Mouse (Mus musculus) neural tube, embryonic 14.5 days (tissue): Measurements from ENCODE around the gene Aldh18a1. TPM values are rescaled to one million over a fixed set of nuclear protein-coding genes. Genes with fewer than 3 reads are reported as not detected.
"Not testable (repeated sequence)": the region's sequence is repeated elsewhere in the genome, so short reads cannot be mapped to it uniquely, and the experiment has no call there.

Experiments used
- ATAC-seq: fragments of 200-750 bp; cut with Nextera tagmentation; 2 replicates; pipeline ENCODE4 v1.8.0; 2017; ENCODE audit warnings: low read depth, mild to moderate bottlenecking, moderate TSS enrichment, moderate library complexity
- H3K27ac ChIP-seq: fragments of 300-500 bp; sonication (generic); 2 replicates; pipeline ENCODE4 v1.5.1; 2014; ENCODE audit warnings: low read depth, mild to moderate bottlenecking, control low read depth, low read length, moderate library complexity, mixed read lengths
- H3K27me3 ChIP-seq: fragments of 300-500 bp; sonication (generic); 2 replicates; pipeline ENCODE4 v1.6.1; 2014; ENCODE audit warnings: low read length; ENCODE audit not compliant: control insufficient read depth, insufficient read depth
- H3K36me3 ChIP-seq: fragments of 300-500 bp; sonication (generic); 2 replicates; pipeline ENCODE4 v1.6.1; 2014; ENCODE audit warnings: low read length, mixed read lengths; ENCODE audit not compliant: control insufficient read depth, insufficient read depth
- H3K4me1 ChIP-seq: fragments of 300-500 bp; sonication (generic); 2 replicates; pipeline ENCODE4 v1.6.1; 2014; ENCODE audit warnings: low read length; ENCODE audit not compliant: control insufficient read depth, insufficient read depth
- H3K4me2 ChIP-seq: fragments of 300-500 bp; sonication (generic); 2 replicates; pipeline ENCODE4 v1.6.1; 2014; ENCODE audit warnings: mild to moderate bottlenecking, low read depth, low read length, control low read depth
- H3K4me3 ChIP-seq: fragments of 300-500 bp; sonication (generic); 2 replicates; pipeline ENCODE4 v1.5.1; 2014; ENCODE audit warnings: low read depth, low read length, control low read depth, mixed read lengths
- H3K9ac ChIP-seq: fragments of 300-500 bp; sonication (generic); replicated peaks from 2 replicates; pipeline ENCODE4 v1.6.1; 2014; ENCODE audit warnings: low read depth, mild to moderate bottlenecking, control low read depth, low read length, mixed read lengths
- H3K9me3 ChIP-seq: fragments of 300-500 bp; sonication (generic); 2 replicates; pipeline ENCODE4 v1.6.1; 2016; ENCODE audit warnings: low read length; ENCODE audit not compliant: control insufficient read depth
- WGBS: fragments of 180-500 bp; shearing (Covaris S2); extraction: QIAGEN DNeasy Blood & Tissue Kit; methylation state at CpG from one replicate; pipeline ENCODE4 v1.1.7; 2014; 5-methylcytosine and 5-hydroxymethylcytosine counted together
- polyA plus RNA-seq: library from polyadenylated mRNA; unstranded; fragments of >200 nt; fragmentation: Nextera tagmentation; extraction: Ambion mirVana; gene quantifications from 2 replicates; pipeline ENCODE4 v1.2.1, GENCODE M21; 2014

Gene Aldh18a1
- polyA plus RNA-seq, 1 experiment from 2014 or later: 42.3 TPM

DNA sequence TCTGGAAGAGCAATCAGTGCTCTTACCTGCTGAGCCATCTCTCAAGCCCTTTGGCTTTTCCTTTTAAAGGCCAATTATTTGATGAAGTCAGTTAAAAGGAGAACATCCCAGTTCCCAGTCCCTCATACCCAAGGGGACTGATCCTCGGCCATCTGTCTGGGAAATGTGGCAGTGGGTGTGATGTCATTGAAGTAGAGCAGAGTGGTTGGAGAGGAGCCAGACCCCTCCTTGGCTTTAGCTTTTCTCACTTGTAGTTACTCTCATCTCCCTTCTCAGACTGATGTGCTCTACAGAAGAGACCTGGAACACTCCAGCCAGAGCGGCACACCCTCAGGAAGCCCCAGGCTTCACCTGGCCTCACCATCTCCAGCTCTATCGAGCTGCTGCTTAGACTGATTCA lies 20.6 kb downstream of the Aldh18a1 start:
- no peak for ATAC-seq
- Histone ChIP-seq H3K36me3 (peaks cover 67% of the 10 kb centered on the region), H3K27ac (no peak overlapping the region), H3K4me2 (no peak overlapping the region), H3K4me3 (no peak overlapping the region), H3K9me3 (0 out of 2 replicates have a peak, but pooled peaks cover 5% of the 10 kb centered on the region), H3K27me3 (no peaks in the 10 kb centered on the region), H3K9ac (no peak overlapping the region), H3K4me1 (no peaks in the 10 kb centered on the region)
- 87% methylated on average over 3 of the region's 3 CpGs for WGBS

DNA sequence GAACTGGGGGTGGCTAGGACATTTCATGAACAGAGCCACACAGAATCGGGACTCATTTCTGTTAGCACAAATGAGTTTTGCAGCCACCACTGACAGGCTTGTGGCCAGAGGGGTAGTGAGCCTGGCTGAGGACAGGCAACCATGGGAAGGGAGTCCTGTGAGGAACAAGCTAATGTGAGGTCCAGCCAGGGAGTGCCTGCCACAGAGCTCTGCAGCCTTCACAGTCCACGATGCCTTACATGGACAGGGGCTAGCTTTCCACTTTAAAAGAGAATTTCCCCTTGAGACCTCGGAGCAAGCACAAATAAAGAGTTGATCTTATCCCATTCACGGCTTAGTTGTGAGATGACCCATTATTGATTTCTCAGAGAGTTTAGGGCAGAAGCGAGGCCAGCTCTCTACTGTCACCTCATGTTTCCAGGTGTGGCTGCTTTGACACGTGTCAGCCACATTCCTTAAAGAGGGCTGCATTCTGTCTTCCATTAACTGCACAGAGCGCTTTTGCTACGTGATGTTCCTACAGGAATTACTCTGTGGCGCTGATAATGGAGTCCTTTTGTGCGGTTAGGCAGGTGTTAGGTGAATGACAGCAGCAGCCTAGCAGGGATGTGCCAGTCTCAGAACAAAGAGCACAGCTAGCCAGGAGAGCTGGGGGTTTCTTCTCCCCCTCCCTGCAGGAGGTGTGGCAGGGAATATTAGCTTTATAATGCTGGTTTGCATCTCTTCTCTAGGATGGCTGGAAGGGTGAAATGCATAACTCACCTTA lies 24.2 kb downstream of the Aldh18a1 start:
- no peak overlapping the region for H3K9ac ChIP-seq
- no peaks in the 10 kb centered on the region for H3K9me3 ChIP-seq
- H3K4me3 ChIP-seq: no peak overlapping the region
- ATAC-seq: no peak
- no peaks in the 10 kb centered on the region for H3K27me3 ChIP-seq
- peaks cover 51% of the 10 kb centered on the region for H3K36me3 ChIP-seq
- H3K27ac ChIP-seq: no peak overlapping the region
- H3K4me1 ChIP-seq: no peaks in the 10 kb centered on the region
- WGBS: 91% methylated on average over 10 of the region's 10 CpGs
- no peak overlapping the region for H3K4me2 ChIP-seq

DNA sequence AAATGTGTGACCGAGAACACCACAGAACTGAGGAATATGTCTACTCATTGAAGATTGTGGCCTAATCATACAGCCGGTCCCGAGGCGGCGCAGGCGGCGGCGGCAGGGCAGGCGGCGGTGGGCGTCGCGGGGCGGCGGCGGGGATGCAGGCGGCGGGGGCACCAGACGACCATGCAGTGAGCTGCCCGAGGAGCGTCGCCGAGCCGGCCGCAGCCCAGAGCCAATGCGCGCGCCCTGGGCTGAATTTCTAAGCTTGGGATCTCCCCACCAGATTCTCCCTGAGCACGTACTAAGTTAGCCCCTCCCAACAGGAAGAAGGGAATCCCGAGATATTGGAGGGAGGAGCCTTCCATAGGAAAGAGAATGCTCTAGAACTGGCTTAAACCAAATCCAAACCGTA lies 26.7 kb downstream of the Aldh18a1 start:
- ATAC-seq: peak; percentile 63; the same call in 1 of the 2 replicates
- not testable (repeated sequence) for H3K9me3 ChIP-seq, H3K27me3 ChIP-seq, H3K4me1 ChIP-seq, H3K4me3 ChIP-seq, H3K27ac ChIP-seq, H3K9ac ChIP-seq, H3K4me2 ChIP-seq
- peaks cover 48% of the 10 kb centered on the region for H3K36me3 ChIP-seq
- WGBS: 73% methylated on average over 12 of the region's 31 CpGs

DNA sequence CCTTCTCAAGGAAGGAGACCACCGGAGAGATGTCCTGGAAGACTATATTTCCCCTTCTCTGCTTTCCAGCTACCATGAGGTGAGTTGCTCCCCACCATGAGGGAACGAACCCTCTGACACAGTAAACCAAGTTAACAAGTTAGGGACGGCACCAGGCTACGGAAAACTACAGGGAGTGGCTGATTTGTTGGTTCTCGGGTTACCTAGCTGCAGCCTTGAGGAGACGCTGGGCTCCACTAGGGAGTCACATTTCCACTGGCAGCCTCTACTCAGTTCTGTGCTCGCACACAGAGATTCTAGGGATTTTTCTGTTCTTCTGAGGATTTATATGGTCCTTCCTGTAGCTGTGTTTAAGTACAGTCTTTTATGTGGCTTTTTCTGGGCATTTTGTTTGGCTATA lies 32.2 kb downstream of the Aldh18a1 start:
- Histone ChIP-seq H3K4me1 (no peaks in the 10 kb centered on the region), H3K27ac (no peak overlapping the region), H3K27me3 (no peaks in the 10 kb centered on the region), H3K36me3 (peaks cover 44% of the 10 kb centered on the region), H3K4me3 (no peak overlapping the region), H3K9ac (no peak overlapping the region), H3K4me2 (no peak overlapping the region), H3K9me3 (no peaks in the 10 kb centered on the region)
- WGBS: 90% methylated on average over 7 of the region's 7 CpGs
- ATAC-seq: no peak

DNA sequence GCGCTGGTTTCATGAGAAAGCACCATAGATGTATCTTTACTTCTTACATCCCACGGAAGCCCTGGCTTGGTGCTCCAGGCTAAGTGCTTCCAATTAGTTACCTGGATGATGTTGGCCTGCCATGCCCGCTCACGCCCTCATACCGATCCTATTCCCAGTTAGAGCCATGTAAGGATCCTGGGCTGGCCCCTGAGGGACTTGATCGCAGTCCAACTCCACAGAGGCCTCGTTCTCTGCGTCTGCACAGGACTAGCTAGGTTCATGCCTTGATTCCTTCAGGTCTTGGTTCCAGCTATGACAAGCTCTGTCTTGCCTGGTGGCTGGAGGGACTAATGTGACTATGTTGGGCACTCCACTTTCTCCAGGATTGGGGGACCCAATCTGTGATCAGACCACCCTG lies 33.1 kb downstream of the Aldh18a1 start:
- Histone ChIP-seq H3K4me1 (no peaks in the 10 kb centered on the region), H3K9ac (no peak overlapping the region), H3K27me3 (no peaks in the 10 kb centered on the region), H3K27ac (no peak overlapping the region), H3K4me3 (no peak overlapping the region), H3K9me3 (no peaks in the 10 kb centered on the region), H3K4me2 (no peak overlapping the region), H3K36me3 (peaks cover 52% of the 10 kb centered on the region)
- 97% methylated on average over 8 of the region's 8 CpGs for WGBS
- ATAC-seq: no peak

DNA sequence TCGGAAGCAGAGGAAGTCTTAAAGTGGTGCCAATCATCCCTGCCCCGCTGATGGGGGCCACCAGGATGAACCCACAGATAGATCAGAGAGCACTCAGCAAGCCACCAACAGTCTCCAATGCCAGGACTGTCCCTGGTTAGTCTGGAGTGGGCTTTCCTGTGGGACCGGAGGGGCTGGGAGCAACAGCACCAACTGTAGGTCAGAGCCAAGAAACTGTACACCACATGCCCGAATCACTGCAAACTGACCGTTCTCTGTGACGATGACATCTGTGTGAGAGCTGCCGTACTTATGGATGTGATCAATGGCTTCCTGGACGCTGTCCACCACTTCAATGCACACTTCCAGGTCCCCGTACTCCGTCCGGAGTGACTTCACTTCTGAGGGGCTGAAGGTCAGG lies 33.9 kb downstream of the Aldh18a1 start:
- Histone ChIP-seq H3K4me1 (no peaks in the 10 kb centered on the region), H3K27ac (no peak overlapping the region), H3K9ac (no peak overlapping the region), H3K4me3 (no peak overlapping the region), H3K27me3 (no peaks in the 10 kb centered on the region), H3K9me3 (no peaks in the 10 kb centered on the region), H3K36me3 (peaks cover 52% of the 10 kb centered on the region), H3K4me2 (no peak overlapping the region)
- WGBS: 94% methylated on average over 11 of the region's 11 CpGs
- ATAC-seq: no peak

DNA sequence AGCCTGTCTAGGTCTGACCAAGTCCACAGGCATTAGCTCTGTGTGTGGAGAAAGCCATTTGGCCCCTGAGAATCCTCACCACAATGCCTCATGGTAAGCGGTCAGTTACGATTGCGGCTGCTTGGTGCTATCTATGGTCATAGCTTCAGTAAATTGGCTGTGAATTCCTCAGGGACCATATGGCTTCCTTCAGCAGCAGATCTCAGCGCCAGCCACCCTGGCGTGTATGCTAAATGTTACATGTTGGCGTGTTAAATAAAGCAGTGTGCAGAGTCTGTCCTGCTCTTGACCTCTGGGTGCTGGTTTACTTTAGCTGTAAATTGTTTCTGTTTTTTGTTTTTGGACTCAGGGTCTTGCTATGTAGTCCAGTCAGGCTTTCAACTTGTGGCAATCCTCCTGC lies 34.4 kb downstream of the Aldh18a1 start:
- Histone ChIP-seq H3K4me1 (no peaks in the 10 kb centered on the region), H3K9me3 (no peaks in the 10 kb centered on the region), H3K4me3 (no peak overlapping the region), H3K27me3 (no peaks in the 10 kb centered on the region), H3K9ac (no peak overlapping the region), H3K4me2 (no peak overlapping the region), H3K27ac (no peak overlapping the region), H3K36me3 (peaks cover 52% of the 10 kb centered on the region)
- WGBS: 94% methylated on average over 6 of the region's 6 CpGs
- no peak for ATAC-seq

DNA sequence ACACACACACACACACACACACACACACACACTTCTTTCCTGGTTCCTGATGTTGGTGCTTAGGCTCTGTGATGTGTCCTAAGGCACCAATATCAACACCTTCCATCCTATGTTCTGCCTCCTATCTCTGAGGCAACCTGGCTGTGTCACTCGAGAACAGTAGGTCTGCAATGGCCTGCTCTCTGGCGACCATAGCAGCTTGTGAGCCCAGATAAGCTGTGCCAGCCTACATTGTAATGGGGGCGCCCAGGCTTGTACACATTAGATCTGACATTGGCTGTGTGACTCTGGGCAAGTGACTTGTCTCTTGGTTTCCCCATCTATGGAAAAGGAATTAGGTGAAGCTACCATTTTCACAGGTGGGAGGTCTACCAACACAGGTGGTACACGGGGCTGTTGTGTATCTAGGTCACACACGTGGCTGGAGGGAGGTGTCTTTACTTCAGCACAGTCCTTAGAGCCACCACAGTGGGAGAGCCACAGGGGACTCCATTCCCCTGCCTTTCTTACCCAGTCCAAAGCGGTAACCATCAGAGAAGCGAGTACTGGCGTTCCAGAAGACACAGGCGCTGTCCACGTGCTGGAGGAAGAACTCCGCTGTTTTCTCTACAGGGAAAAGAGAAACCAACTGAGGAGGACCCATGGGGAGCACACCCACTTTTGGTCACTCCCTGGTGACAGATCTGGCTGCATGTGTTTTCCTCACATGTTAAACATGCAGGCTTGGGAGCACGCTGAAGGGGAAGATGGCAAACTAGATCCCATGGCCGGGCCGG lies 35.1 kb downstream of the Aldh18a1 start:
- Histone ChIP-seq H3K4me2 (no peak overlapping the region), H3K4me1 (no peaks in the 10 kb centered on the region)

DNA sequence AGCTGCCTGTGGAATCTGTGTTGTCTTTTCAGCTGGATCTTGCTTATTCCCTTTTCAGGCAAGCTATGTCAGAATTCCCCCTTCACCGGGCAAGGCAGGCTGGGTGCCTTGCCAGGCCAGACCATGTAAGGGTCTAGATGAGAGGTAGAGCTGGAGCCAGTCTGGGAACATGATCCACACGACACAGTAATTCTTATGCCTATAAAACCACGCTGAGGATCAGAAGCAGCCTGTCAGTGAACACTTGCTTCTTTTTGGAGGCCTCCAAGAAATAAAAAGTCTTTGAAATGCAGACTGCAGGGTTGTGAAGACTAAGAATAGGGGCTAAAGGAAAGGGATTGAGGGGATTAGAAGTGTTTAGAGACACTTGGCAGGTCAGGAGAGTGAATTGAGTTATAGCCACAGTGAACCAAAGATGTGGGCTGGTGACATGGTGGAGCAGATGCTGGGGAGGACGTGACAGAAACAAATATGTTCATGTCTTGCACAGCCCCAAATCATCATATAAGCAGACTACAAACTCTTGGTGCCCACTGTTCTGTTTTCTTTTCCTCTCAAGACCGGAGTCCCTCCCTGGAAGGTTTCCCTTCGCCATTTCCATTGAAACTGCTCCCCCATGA lies 38.6 kb downstream of the Aldh18a1 start:
- ATAC-seq: no peak
- WGBS: 70% methylated on average over 6 of the region's 6 CpGs
- Histone ChIP-seq H3K4me2 (no peak overlapping the region), H3K4me3 (no peak overlapping the region), H3K27me3 (no peaks in the 10 kb centered on the region), H3K9ac (no peak overlapping the region), H3K27ac (no peak overlapping the region), H3K9me3 (no peaks in the 10 kb centered on the region), H3K4me1 (no peaks in the 10 kb centered on the region), H3K36me3 (peaks cover 34% of the 10 kb centered on the region)

More for the DNA sequence above, 35.1 kb downstream of the Aldh18a1 start:
- peaks cover 52% of the 10 kb centered on the region for H3K36me3 ChIP-seq
- no peak for ATAC-seq
- H3K27ac ChIP-seq: no peak overlapping the region
- no peak overlapping the region for H3K9ac ChIP-seq
- 93% methylated on average over 14 of the region's 14 CpGs for WGBS
- no peak overlapping the region for H3K4me3 ChIP-seq
- H3K9me3 ChIP-seq: no peaks in the 10 kb centered on the region
- no peaks in the 10 kb centered on the region for H3K27me3 ChIP-seq
